Mouse (Mus musculus) cerebellum, adult 18-20 months (tissue): ENCODE results near the gene A530084C06Rik.

Experiments used
- DNase-seq, 2 experiments: peaks; one replicate each; pipeline ENCODE4 v3.0.0; 2021

The A530084C06Rik gene

DNA sequence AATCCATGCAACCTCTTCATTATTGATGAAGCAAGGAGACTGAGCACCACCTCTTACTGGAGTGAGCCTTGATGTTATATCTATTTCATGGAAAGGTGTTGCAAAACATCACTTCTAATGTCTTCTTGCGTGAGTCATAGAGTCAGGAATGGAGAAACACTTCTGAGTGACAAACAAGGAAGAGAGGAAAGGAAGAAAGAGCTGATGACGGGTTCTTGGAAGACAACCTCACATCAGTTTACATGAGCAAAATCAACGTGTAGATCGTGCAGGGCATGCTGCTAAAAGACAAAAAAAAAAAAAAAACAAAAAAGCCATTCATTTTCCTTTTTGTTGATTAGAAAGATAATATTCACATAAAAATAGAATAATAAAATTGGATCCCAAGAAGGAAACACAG lies 24.4 kb downstream of the A530084C06Rik start:
- no peak for DNase-seq

DNA sequence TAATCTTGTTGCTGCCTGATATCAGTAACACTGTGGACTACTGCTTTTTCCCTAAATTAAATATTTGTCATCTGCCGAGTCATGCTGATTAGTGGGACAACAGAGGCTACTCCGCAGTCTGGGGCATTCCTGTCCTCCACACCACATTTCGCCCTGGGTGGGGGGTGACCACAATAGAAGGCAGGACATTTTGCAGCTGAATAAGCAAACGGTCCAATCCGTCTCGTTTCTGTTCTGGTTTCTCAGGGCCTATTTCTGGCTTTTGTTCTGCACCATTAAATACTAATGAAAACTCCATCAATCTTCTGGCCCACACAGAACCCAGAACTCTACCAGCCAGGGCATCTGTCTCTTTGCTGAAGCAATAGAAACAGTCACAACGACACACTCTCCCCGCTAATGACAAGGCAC lies 27.5 kb downstream of the A530084C06Rik start:
- DNase-seq, result no peak

DNA sequence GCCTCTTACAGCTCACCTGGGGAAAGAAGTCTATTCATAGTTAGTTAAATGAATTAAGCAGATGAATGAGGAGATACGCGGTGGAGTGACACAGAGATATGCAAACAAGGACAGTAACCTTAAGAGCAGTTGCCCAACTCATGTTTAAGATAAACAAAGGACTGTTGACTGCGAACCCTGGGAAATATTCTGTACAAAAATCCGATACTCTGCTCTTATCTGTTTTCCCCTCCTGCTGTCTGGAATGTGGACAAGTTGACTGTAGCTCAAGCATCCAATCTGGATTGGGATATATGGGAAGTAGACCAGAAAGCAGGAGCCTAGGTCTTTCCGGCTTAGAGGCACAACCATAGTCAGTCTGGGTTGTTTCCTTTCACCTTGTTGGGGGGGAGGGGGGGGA lies 27.9 kb downstream of the A530084C06Rik start:
- DNase-seq, result no peak

DNA sequence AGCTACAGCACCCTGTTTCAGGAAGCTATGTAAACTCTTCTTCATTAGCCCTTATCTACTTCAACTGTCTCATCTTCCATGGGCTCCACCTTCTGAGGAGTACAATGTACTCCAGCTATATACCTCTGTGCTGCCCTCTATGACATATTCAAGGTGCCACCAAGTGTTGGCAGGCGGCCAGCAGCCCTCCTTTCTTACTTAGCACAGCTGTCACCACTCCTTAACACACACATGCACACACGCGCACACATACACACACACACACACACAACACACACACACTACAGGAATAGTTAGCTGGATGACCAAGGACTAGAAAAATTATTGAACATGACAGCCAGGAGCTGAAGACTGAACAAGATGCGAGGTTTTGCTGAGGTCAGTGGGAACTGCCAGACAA lies 34.2 kb downstream of the A530084C06Rik start:
- DNase-seq, result no peak

DNA sequence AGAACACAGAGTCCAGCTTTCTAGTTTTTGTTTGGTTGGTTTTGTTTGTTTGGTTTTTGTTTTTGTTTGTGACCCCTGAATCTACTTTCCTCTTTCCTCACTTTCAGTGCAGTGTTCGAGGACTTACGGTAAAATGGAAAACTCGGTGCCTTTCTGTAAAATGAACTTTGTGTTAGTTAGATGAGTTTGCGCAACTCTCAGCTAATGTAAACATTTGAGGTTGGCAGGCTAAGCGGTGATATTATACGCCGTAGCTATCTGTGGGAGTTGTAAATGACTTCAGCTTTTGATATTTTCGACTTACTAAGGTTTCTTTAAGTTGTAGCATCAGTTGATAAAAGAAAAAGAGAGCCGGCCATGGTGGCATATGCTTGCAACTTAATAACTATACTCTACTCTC lies 40.2 kb downstream of the A530084C06Rik start:
- no peak for DNase-seq

DNA sequence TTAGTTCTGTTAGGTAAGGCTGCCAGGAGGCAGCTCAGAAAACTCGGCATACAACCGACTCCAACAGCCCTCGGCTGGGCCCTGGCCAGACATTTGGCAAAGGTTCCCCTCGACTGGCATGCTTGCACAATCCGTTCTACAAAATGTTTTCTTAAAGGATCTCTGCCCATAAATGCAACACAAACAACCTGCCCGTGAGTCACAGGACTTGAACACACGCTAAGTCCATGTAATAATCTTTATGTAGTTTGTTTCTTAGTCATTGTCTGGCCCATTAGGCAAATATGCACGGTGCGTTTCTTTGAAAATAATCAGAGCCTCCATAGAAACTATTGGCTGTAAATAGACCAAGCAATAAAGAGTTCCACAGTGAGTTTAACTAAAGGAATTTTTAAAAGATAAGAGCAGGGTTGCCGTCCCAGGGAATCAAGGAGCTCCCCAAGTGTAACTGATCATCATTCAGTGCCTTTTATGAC lies 40.7 kb downstream of the A530084C06Rik start:
- peak in 1 of 2 experiments; percentile 8 for DNase-seq

DNA sequence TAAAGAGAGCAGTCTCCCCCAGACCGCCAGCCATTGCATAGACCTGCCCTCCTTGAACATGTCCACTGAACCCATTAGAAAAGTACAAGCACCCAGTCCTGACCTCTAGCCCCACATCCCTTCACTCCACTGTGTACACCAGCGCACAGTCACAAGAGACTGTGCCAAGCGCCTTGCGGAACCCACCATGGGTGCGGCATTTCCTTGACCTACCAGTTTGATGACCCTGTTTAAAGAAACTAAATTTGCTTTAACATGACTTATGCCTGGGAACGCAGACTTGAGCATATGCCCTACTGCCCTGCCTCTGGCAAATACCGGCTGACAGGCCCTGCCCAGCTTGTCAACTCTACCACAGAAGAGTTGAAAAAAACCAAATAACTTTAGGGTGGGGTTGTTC lies 43.9 kb downstream of the A530084C06Rik start:
- no peak for DNase-seq

DNA sequence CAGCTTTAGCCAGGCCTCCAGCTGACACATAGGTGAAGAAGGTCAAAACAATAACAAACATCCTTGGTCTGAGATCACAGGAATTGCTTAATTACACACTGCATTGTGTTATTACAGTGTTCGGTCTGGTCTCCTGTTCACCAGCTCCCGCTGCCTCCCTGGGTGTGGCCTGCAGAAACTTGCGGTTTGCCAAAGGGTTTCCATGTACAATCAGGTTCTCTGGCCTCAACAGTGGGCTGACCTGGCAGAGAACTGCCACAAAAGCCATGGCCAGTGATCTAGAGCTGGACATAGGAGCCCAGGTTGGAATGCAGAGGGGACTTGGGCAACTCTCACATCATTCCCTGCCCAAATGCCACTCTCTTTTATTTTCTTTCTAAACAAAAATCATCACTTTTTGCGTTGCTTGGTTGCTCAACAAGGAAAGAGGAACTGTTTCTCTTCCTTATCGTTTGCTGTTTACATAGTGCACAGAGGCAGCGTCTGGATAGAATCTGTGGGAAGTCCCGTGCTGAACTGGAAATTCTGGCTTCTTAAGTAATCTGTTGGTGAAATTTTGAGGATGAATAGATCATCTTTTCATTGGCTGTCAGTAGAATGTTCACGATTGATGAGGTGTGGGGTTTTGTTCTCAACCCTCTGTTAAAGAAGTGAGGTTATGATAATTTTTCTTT lies 52.5 kb downstream of the A530084C06Rik start:
- DNase-seq, result no peak
